Mouse (Mus musculus): ENCODE results near the gene Dctn3.
A peak's percentile ranks its signal among the peaks of the same experiment; 100 is the strongest.

Dctn3 gene

DNA sequence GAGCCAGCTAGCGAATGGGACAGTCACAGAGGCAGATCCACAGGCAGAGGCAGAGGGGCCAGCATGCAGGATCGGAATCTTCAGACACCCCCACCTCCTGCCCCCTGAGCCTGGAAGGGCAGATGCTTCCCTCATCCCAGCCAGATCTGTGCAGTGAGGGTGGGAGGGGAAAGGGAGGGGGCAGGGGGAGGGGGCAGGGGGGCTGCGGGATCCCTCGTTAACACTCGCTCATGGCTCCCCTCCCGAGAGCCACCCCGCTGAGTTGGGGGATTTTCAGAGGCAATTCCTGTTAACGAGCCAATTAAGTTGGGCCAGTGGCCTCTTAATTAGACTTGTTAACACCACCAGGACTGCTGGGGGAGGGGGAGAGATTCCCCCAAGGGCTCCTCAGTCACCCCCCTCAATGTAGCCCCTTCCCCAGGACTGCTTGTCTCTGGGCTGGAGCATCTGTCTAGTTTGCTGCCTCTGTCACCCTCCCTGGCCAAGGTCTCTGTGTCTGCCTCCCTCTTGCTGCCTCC, 50.9 kb downstream of the Dctn3 start:
- no peak for DNase-seq (ENCODE audit: low spot score)

DNA sequence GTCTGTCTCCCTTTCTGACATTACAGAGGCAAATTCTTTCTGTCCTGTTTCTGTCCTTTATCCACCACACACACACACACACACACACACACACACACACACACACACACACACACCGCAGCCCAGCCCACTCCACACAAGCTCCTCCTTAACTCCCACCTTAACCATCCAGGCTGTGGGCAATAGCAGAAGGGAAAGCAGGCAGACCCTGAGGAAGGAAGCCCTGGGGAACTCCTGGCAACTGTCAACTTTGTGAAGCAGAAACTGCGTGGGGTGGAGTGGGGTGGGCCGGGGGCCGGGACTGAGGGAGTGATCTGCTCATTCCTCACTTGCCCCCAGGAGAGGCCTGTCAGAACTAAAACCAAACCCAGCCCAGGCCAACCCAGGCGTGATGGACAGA, 51.5 kb downstream of the Dctn3 start:
- no peak for DNase-seq (ENCODE audit: low spot score)

GRCm38 (mm10) chr4:41670836-41671235, 52.1 kb downstream of the Dctn3 start:
- DNase-seq (ENCODE audit: low spot score) = no peak

DNA sequence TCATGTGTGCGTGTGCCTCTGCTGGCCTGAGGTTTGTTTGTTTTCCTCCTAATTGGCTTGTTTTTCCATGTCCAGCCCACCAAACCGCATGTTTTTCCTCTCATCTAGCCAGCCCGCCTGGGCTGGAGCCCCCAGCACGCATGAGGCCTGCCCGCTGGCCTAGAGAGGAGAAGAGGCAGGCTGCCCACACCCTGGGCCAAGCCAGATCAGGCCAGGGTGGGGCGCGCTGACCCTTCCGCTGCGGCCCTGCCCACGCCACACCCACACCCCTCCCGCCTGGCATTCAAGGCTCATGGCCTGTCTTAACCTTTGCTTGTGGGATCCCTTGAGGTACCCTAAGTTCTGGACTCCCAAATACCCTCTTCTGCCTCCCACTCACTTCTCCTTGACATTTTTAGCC, 56.3 kb downstream of the Dctn3 start:
- DNase-seq (ENCODE audit: low spot score) = peak; percentile 46

DNA sequence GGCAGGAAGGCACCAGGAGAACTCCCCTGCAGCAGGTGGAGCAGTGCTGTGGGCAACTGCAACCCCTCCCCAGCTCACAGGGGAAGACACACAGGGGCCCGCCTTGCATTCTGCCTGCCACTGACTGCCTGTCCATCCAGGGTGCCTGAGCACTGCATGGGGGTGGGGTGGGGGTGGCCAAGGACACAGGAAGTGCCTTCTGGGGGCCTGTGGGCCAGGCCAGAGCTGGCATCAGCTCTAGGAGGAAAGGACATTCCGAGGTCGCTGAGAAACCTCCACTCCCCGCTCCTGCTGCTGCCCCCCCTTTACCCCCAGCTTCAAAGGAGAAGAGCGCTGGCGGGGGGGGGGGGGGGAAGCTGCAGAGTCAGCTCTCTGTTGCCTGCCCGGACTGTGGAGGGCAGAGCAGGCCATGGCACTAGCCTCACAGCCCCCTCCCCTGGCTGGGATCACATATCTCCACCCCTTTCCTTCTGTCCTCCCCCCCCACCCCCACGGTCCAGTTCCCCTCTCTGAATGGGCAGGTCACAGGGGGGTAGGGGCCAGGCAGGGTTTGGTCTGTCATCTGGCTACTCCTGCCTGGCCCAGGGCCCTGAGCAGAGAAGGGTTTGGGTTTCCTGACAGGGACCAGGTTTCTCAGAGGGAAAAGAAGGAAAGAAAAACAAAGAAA, 57.8 kb downstream of the Dctn3 start:
- DNase-seq (ENCODE audit: low spot score) = no peak

Data from ovary, postnatal 36 days (tissue).